Mouse (Mus musculus) Muller cell, postnatal 12 days (primary cell): Measurements from ENCODE around the gene Tnrc6c.

Experiments
- DNase-seq: peaks from one replicate; pipeline ENCODE4 v3.0.0-alpha.2; 2015; ENCODE audit errors: inconsistent ontology term

The Tnrc6c gene

DNA sequence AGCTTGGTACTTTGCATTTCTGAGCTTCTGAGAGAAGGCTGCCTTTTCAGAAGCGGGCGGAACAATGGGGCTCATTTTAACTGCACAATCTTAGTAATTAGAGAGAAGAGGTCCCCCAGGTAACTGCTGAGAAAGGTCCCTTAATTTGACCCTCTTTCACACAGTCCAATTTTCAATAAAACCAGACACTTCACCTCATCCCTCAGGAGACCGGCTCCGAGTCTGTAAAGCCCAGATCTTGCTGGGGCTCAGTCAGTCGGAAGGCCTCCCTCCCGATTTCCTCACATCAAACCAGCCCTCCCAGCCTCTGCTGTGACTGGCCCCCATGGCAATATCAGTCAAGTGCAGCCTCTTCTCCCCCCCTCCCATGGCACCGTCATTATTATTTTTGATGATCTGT lies 15.7 kb upstream of the Tnrc6c start:
- no peak for DNase-seq

DNA sequence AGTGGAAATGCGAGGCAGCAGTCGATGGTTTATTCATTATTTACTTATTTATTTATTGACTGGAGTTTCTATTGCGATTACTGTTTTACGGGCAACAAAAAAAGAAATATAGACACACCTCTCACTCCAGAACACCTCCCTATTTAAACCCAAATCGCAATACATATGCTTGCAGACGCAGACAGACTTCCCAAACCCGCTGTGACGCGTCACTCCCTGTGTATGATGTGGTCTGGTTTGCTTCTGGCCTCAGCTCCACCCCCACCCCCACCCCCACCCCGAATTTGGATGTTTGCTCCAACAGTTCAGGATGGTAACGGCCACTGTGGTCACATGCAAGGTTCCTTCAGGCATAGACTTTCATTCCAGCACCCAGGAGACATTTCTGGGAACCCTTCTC lies 15.3 kb upstream of the Tnrc6c start:
- DNase-seq: no peak

DNA sequence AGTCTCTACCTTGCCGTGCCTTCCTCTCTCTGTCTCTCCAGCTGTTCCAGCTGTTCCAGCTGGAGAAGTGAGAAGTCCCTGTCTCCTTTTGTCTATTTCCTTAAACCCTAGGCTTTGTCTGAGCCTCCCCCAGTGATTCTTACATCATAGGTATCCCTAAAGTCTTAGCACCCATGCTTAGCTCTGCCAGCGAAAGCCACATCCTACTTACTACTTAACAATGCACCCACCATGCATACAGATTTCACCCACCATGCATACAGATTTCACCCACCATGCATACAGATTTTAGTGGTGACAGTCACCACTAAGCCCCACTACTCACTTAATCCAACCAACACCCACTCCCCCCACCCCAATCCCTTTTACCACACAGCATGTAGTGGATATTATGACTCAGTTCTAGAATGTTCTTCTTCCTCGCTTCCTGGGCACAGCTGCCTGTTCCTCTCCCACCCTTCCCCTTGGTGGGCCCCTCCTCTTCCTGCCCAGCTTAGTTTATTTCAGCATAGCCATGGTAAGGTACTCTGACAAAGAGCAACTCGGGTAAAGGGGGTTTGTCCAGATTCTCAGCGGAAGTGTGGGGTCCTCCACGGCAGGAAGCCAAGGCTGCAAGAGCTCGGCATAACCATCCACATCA lies 14.6 kb upstream of the Tnrc6c start:
- DNase-seq: no peak

DNA sequence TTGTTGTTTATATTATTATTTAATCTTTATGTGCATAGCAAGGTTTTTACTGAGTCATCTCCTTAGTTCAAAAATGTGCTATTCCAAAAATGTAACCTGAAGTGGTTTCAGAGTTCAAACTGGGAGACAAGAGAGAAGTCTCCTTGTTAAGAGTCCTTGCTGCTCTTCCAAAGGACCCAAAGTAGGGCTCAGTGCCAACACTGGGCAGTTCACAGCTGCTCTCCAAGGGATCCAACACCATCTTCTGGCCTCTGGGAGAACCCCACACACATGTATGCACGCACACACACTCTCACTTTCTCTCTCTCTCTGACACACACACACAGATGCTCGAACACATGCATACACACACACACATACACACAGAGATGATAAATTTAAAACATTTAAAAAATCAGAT lies 11.9 kb upstream of the Tnrc6c start:
- no peak for DNase-seq

DNA sequence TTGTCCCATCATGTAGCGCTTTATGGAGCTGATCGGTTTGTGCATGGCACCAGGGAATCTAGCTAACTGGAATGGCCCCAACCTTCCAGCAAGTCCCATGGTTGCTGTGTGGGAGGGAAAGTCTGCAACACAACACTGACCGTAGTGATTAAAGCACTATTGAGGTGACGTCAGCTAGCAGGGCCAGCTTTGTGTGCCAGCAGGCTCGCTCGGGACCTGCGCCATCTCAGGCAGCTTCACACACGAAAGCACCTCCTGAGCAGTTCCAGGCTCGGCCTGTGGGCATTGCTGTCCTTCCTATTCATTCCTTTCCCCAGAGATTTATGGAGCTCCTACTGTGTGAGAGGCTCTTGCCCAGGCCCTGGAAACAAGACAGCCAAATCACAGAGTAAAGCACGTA lies 10.8 kb upstream of the Tnrc6c start:
- peak; percentile 60 for DNase-seq

DNA sequence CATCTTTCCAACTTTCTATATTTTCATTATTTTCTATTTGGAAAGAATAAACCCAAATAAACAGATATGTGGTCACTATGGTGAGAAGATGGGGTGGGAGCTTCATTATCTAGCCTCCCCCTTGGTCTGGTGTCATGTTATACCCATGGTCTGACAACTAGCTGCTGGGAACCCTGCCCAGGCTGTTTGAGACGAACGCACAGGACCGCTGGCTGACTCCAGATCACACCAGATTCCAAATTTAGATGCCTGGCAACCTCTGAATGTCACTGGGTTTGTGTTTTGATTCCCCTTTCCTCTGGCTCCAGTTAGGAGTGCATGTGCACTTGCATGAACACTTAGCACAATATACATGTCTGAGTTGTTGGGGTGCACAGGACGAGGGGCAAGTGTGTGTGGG lies 7.3 kb upstream of the Tnrc6c start:
- DNase-seq: no peak

DNA sequence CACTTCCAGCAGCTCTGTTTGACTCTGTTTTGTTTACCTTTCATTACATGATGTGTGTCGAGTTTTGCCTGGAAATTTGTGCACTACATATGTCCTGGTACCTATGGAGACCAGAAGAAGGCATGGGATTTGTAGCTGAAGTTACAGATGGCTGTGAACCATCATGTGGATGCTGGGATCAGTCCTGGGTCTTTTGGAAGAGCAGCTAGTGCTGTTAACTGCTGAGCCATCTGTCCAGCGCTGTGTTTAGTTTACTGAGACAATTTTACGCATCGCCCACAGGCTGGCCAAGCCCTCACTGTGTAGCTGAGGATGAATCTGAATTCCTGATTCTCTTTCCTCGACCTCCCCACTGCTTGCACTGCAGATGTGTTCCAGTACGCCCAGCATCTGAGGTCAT lies 6.1 kb upstream of the Tnrc6c start:
- no peak for DNase-seq

DNA sequence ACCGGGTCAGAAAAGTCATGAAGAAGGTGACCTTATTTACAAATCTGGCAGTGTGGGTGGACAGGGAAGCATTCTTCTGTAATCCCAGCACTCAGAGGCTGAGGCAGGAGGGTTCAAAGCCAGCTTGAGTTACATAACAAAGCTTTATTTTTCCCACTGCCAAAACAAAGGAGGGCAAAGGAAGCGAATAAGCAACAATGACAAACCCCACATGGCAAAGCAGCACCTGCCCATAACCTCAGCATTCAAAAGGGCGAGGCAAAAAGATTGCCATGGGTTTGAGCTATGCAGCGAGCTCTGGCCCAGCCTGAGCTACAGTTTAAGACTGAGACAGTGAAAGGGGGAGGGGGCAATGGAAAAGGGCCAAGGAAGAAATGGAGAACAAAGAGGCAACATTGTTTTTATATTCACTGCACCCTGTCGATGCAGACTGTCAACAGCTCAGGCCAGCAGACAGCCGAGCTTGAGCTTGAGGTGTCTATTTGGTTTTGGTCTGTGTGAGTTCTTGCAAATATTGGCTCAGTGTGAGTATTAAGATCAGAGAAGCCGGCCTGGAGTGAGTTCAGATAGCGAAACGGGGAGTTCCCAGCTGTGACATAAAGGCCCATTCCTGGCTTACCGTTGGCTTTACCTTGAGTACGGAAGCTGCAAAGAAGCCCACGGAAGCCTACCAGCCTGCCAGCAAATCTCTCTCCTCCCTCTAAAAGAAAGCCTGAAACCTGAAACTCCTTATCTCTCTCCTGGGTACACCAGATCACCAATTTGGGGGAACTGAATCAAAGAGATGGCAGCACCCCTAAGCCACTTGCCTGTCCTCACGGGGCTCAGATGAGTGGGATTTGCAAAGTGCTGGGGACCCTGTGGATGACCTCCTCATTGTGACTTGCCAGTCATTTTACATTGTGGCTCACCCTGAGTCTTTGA lies 3.1 kb upstream of the Tnrc6c start:
- no peak for DNase-seq

DNA sequence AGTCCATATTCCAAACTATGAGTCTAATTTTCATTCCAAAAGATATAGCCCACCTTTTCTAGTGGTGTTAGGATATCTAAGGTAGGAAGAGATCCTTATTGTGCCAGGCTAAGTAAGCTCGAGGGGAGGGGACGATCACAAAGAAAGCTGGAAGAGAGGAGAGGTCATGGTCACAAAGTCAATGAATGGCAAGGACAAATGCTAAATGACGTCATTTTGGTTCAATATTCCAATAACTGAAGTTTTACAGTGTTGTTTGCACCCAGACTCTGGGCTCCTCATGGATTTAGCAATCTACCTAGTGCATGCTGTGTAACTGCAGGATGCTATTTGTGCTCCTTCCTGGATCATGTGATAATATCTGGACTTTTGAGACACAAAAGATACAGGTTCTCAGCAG lies 1.2 kb upstream of the Tnrc6c start:
- DNase-seq: no peak

DNA sequence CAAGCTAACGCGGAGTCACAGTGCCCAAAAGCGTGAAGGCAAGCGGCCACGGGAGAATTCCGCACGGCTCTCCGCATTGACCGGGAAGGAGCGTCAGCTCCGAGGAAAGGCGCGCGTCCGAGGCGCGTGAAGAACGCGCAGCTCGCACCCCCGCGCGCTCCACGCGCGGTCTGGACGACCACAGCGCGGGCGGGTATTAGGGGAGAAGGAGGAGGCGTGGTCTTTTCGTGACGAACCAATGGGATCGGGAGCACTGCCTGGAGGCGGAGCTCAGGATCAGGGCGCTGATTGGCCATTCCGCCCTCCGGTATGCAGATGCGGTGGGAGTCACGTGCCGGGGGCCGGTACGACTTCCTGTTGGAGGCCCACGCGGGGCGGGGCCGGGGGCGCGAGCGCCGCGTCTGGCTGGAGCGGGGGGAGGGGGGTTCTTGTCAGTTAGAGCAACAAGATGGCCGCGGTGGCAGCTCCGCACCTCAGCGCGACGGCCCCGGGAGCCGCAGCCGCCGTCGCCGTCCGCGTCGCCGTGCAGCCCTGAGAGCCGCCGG lies 363 bp downstream of the Tnrc6c start:
- DNase-seq: peak; percentile 99

DNA sequence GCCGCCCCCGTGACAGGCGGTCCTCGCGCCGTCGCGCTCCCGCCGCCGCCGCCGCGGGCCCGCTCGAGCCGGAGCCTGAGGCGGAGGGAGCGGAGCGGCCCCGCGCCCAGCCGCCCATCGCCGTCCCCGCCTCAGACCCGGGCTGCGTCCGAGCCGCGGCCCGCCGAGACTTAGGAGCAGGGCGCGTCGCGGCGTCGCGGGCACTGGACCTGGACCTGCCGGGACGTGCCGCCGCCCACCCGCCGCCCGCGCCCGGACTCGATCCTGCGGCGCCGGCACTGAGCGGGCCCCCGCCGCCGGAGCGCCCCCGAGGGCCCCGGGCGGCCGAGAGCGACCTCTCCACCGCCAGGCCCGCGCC lies 824 bp downstream of the Tnrc6c start:
- no peak for DNase-seq

DNA sequence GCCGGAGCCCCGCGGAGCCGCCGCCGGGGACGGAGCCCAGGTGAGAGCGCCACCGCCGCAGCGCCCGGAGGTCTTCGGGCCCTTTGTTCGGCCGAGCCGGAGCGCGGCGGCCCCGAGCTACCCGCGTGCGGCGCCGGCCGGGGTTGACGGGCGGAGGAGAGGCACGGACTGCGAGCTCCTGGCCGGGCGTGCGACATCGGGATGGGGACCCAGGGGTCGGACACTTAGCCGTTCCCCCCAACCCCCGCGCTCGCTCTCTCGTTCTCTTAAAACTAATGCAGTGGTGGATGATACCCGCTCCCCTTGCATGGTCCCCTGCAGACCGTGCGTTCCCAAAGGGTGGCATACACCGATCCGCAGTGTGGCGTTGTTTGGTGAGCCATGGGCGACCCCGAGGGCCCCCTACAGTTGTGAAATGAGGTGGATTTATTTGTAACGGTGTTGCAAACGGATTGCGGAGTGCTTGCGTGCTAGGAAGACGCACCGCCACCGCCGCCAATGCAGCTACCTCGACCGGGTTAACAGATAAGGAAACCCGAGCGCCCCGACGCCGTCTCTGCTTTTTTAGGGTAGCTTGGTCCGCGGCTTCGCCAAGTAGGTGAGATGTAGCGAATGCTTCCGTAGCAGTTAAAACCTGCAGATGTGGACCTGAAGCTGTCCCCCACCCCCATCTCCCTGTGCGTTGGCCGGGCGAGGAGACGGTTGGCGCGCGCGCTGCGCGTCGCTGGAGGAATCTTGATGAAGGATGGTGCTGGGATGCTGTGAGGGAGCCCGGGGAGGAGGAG lies 1.4 kb downstream of the Tnrc6c start:
- peak; percentile 62 for DNase-seq

DNA sequence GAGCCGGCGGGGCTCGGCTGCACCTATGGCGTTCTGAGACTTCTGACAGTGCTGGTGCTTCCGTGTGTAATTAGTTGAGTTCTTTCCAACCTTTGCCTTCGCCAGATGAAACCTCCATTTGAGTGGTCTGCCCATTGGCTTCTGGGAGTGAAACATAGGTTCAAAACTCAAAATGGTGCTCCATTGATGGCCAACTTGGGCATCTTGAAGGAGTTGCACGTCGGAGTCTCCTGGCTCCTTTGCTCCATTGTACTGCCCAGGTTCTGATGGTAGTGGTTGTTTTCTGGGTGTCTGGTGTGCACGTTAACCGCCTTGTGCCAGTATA lies 1.9 kb downstream of the Tnrc6c start:
- no peak for DNase-seq

DNA sequence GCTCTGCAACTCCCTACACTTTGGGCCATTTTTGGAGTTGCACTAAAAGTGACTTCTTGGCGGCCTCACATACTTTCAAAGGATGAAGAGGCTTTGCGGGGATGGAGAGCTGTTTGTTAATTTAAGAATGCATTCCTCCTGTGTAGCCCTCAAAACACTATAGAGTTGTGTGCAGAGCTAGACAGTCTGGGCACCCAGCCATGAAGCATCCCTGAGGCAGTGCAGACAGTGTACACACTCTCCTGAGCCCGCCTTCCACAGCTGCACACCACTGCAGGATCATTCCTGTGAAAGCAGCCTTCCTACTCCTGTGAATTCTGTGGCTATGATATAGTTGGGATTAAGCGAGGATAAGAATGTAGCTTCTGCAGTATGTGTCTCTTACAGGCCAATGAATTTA lies 4.9 kb downstream of the Tnrc6c start:
- DNase-seq: peak; percentile 31

DNA sequence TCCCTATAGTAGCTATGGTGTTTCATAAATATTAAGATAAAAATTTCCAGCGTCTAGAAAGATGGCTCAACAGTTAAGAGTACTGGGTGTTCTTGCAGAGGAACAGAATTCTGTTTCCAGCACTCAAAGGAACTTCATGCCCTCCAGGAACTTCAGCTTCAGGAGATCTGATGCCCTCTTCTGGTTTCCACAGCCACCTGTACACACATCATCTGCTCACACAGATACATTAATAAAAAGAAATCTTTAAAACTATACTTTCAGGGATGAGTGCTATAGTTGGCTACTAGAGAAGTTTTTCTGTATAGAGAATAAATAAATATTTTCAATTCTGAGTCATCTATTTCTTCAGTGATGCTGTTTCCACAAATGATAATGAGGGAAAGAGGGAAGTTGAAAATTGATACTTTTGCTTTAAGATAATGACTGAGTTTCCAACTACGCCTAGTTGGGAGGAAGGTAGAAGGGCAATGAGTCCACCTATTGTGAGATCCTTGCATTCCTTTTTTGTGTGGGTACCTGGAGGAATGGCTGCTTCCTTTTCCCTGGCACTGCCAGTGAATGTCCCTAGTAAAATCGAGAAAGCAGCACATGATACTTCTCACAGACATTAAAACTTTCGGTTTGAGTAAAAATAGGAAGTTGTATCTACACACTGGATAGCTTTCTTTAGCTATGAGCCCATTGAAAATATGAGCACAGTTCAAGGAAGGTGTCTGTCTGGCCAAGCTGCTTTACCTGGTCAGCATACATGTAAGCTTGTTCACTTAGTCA lies 9.1 kb downstream of the Tnrc6c start:
- no peak for DNase-seq

DNA sequence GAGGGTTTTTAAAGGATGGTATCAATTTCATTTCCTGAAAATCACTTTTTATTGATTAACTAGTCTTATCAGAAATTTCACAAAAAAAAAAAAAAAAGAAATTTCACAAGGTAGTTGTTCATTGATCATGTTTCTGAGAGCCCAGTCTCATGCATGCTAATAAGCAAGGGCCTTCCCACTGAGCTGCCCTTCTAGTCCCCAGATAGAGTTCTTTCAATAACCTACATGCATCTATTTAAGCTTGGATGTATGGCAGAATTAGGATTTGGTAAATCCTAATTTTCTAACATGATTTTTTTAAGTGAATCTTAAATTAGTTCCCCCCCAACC lies 9.7 kb downstream of the Tnrc6c start:
- no peak for DNase-seq

DNA sequence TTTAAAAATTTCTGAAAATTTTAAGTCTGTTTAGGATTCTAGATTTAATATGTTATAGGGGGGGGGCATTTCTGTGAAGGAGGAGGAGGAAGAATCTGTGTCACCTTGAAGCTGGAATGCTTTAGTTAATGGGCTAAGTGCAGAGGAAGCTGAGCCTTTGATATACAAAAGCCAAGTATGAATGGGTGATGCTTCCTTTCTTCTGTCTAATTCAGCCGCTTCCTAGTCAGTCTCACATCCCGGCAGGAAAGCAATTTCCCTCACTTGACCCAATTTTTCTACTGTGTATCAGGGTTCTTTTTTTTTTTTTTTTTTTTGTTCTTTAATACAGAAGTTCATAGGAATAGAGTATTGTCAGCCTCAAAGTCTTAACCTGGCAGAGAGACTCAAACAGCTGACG lies 11.1 kb downstream of the Tnrc6c start:
- DNase-seq: no peak

DNA sequence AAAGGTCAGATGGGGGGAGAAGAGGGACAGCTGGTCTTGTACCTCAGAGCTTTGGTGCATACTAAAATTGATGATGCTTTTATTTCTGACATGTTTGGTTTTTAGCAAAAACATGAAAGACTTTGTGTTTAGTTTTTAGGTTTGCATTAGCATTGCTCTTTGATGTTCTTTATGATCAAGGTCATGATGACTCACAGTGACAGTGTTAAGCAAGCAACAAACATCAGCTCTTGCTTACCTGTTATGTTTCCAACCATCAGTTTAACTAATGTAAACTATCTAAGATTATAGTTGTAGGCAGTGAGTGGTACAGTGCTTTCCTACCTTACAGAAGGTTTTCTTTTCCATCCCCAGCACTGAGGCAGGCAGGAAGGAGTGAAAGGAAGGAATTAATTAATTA lies 12.5 kb downstream of the Tnrc6c start:
- no peak for DNase-seq

DNA sequence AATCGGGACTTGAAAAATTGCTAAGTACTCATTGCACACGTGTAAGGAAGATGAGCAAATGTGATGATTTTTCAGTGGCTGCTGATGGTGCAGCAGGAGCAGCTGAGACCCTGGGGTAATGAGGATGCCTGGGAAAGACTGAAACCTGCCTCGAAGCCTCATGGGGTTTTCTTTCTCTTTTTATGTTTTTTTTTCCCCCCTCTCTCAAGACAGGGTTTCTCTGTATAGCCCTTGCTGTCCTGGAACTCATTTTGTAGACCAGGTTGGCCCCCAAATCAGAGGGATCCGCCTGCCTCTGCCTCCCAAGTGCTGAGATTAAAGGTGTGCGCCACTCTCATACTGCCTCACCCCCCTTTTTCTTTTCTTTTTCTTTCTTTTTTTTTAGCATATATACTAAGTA lies 13.1 kb downstream of the Tnrc6c start:
- no peak for DNase-seq

DNA sequence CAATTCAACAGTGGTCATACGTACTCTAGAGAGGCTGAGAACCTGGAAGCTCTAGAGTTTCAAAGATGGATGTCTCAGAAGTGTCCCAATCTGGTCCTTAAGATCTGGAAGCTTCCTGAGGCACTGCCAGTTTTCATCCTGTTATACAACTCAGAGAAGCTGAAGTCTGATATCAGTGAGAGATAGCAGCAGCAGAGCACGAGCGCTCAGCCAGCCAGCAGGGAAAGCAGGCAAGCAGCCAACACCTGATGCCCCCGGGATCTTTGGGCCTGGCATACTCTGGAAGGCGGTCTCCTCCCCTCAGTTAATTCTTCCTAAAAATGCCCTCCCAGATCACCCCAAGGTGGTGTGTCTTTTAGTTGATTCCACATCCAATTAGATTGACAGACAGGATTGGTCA lies 13.7 kb downstream of the Tnrc6c start:
- DNase-seq: no peak

DNA sequence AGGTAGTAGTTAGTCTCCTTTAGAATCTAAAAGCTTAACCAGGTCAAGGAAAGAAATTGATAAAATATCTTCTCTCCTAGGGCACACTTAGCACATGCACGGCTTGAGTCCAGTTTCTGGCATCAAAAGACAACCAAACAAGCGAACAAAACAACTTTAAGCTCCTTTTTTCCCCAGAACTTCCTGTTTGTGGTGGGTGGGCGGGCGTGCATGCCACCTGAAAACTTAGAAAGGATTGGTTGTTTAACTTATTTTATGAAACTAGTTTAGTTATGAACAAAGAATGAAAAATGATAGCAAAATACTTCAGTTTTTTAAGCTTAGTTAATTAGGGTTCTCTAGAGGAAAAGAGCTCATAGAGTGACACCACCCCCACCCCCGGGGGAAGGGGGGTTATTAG lies 17.5 kb downstream of the Tnrc6c start:
- DNase-seq: no peak

DNA sequence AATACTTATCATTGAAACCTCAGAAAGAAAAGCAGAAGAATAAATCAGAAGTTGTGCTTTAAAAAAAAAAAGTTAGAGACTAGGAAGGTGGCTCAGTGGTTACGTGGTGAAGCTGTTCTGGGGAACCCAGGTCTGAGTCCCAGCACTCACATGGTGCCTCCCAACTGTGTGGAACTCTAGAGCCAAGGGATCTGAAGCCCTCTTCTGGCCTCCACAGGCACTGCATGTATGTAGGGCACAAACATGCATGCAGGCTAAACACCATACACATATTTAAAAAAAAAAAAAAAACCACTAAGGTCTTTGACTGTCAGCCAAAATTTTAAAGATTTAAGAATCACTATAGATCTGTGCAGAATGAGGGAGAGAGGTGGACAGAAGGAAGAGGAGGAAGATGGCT lies 20.4 kb downstream of the Tnrc6c start:
- no peak for DNase-seq
